Mouse (Mus musculus): ENCODE results near the gene Lypd9. TPM values are rescaled to one million over a fixed set of nuclear protein-coding genes. Genes with fewer than 3 reads are reported as not detected.

Gene Lypd9
- polyA plus RNA-seq, 1 experiment from 2014 or later = not detected

GRCm38 (mm10) chr11:58399985-58400645 is 52.6 kb downstream of the Lypd9 start:
- DNase-seq (ENCODE audit: low spot score) = no peak
- Histone ChIP-seq H3K36me3 (replicated peaks) (no peaks in the 10 kb centered on the region), H3K9me3 (no peaks in the 10 kb centered on the region), H3K4me3 (no peak overlapping the region), H3K4me1 (no peaks in the 10 kb centered on the region; the same call in 1 of the 2 replicates), H3K27me3 (replicated peaks; ENCODE audit: low read depth, poor library complexity, severe bottlenecking) (no peaks in the 10 kb centered on the region), H3K27ac (replicated peaks) (no peak overlapping the region)
- WGBS = 55% methylated on average over 6 of the region's 6 CpGs

Other genes starting within 250 kb of the Lypd9 start
- 0.06 TPM in 1 of 2 replicates, not detected in the other for gene 4930438A08Rik, start 178.1 kb downstream of the Lypd9 start, polyA plus RNA-seq (2016; fragmentation: Nextera tagmentation; extraction: Ambion mirVana)
- gene Zfp692, start 145.9 kb downstream of the Lypd9 start, polyA plus RNA-seq (2016; fragmentation: Nextera tagmentation; extraction: Ambion mirVana) = 27.7 and 29.7 TPM in 2 replicates
- gene Zfp672, start 122.6 kb downstream of the Lypd9 start, polyA plus RNA-seq (2016; fragmentation: Nextera tagmentation; extraction: Ambion mirVana) = 24.7 and 27.1 TPM in 2 replicates
- gene Sh3bp5l, start 122.2 kb downstream of the Lypd9 start, polyA plus RNA-seq (2016; fragmentation: Nextera tagmentation; extraction: Ambion mirVana) = 40.7 and 44.3 TPM in 2 replicates
- gene Lypd8, start 73.9 kb downstream of the Lypd9 start, polyA plus RNA-seq (2016; fragmentation: Nextera tagmentation; extraction: Ambion mirVana) = not detected in 2 replicates
- not detected in 2 replicates for gene 1810065E05Rik, start 31.8 kb downstream of the Lypd9 start, polyA plus RNA-seq (2016; fragmentation: Nextera tagmentation; extraction: Ambion mirVana)
- gene Gm12253, start 20.4 kb downstream of the Lypd9 start, polyA plus RNA-seq (2016; fragmentation: Nextera tagmentation; extraction: Ambion mirVana) = not detected in 2 replicates
- gene Olfr30, start 9.3 kb upstream of the Lypd9 start, polyA plus RNA-seq (2016; fragmentation: Nextera tagmentation; extraction: Ambion mirVana) = 0.10 TPM in 1 of 2 replicates, not detected in the other
- gene Olfr332, start 39.6 kb upstream of the Lypd9 start, polyA plus RNA-seq (2016; fragmentation: Nextera tagmentation; extraction: Ambion mirVana) = not detected in 2 replicates
- not detected in 2 replicates for gene Olfr331, start 49.6 kb upstream of the Lypd9 start, polyA plus RNA-seq (2016; fragmentation: Nextera tagmentation; extraction: Ambion mirVana)
- gene Olfr330, start 81.9 kb upstream of the Lypd9 start, polyA plus RNA-seq (2016; fragmentation: Nextera tagmentation; extraction: Ambion mirVana) = not detected in 2 replicates
- not detected in 2 replicates for gene Olfr329-ps, start 93.5 kb upstream of the Lypd9 start, polyA plus RNA-seq (2016; fragmentation: Nextera tagmentation; extraction: Ambion mirVana)
- 0.05 TPM in 2 replicates for gene Olfr328, start 102.7 kb upstream of the Lypd9 start, polyA plus RNA-seq (2016; fragmentation: Nextera tagmentation; extraction: Ambion mirVana)
- not detected in 2 replicates for gene Olfr224, start 117.6 kb upstream of the Lypd9 start, polyA plus RNA-seq (2016; fragmentation: Nextera tagmentation; extraction: Ambion mirVana)
- not detected in 2 replicates for gene Olfr325, start 124.8 kb upstream of the Lypd9 start, polyA plus RNA-seq (2016; fragmentation: Nextera tagmentation; extraction: Ambion mirVana)
- gene Olfr324, start 142.2 kb upstream of the Lypd9 start, polyA plus RNA-seq (2016; fragmentation: Nextera tagmentation; extraction: Ambion mirVana) = not detected in 2 replicates
- not detected in 2 replicates for gene 2210407C18Rik, start 163.2 kb upstream of the Lypd9 start, polyA plus RNA-seq (2016; fragmentation: Nextera tagmentation; extraction: Ambion mirVana)
- gene Olfr323, start 177.6 kb upstream of the Lypd9 start, polyA plus RNA-seq (2016; fragmentation: Nextera tagmentation; extraction: Ambion mirVana) = not detected in 2 replicates
- 0.54 and 0.62 TPM in 2 replicates for gene Trim58, start 187.5 kb upstream of the Lypd9 start, polyA plus RNA-seq (2016; fragmentation: Nextera tagmentation; extraction: Ambion mirVana)
- gene Olfr322, start 205.9 kb upstream of the Lypd9 start, polyA plus RNA-seq (2016; fragmentation: Nextera tagmentation; extraction: Ambion mirVana) = 0.05 TPM in 1 of 2 replicates, not detected in the other
- gene Olfr320, start 228.2 kb upstream of the Lypd9 start, polyA plus RNA-seq (2016; fragmentation: Nextera tagmentation; extraction: Ambion mirVana) = not detected in 2 replicates
- not detected in 2 replicates for gene Olfr319, start 246.2 kb upstream of the Lypd9 start, polyA plus RNA-seq (2016; fragmentation: Nextera tagmentation; extraction: Ambion mirVana)